Mouse (Mus musculus) liver, postnatal 0 days (tissue): ENCODE measurements at regions not wholly inside any gene's neighbourhood (a gene's known extent, or its start where the extent isn't known, plus 50 kb on each side); places are given as distances from the start of the nearest gene placed in this dataset.

ENCODE experiments used
- CTCF ChIP-seq: sonication (generic); IDR thresholded peaks from 2 replicates; pipeline ENCODE4 v1.5.1; 2016; ENCODE audit warnings: antibody characterized with exemption, low read depth
- EP300 ChIP-seq: IDR thresholded peaks from 2 replicates; pipeline ENCODE4 v1.6.1; 2016; ENCODE audit warnings: antibody characterized with exemption, low read depth, mild to moderate bottlenecking

DNA sequence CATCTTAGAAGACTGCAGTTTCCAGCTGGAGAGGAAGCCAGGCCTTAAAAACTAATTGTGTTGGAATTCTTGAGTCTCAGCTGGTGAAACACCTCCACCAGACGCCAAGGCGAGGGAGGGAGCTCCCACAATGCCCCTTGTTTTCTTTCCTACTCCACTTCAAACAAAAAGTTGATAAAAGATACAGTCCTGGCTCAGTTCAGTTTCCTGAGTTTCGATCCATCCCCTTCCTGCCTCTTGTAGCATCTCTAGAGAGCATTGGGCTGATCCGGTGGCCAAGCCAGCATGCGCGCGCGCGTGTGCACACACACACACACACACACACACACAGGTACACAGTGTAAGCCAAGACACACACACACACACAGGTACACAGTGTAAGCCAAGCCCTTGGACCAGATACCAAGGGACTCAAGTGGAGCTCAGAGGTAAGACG, 242.7 kb upstream of the Hs6st1 start:
- TF ChIP-seq CTCF (no peak), EP300 (no peak)
